Mouse (Mus musculus) megakaryocyte, embryonic 14.5 days (primary cell): ENCODE results near the gene Tmco1.

Experiments used
- FLI1 ChIP-seq: IDR thresholded peaks from 2 replicates; pipeline ENCODE4 v1.6.1; 2012; ENCODE audit warnings: low read length, inconsistent platforms, mixed read lengths
- GATA1 ChIP-seq: IDR thresholded peaks from 3 replicates; pipeline ENCODE4 v1.6.1; 2012; ENCODE audit warnings: mixed read lengths, low read length, inconsistent platforms, borderline replicate concordance

DNA sequence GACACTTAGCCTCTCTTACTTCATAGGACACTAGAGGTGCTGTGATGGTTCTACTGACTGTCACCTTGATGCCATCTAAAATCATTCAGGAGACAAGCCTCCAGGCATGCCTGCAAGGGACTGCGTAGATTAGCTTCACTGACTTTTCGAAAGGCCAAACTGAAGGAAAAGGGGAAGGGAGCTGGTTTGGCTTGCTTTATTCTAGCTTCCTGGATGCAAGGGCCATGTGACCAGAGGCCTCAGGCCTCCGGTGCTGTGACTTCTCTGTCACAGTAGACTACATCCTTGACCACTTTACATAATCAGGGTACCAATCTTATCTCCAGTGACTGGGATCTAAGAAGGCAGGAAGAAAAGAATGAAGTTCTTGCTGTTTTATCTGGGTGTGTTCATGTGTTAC lies 28.2 kb downstream of the Tmco1 start:
- no peak for TF ChIP-seq GATA1
- no peak for TF ChIP-seq FLI1
